Mouse (Mus musculus) Patski (cell line): Measurements from ENCODE around the gene Msi1. TPM values are rescaled to one million over a fixed set of nuclear protein-coding genes. Genes with fewer than 3 reads are reported as not detected.

ENCODE experiments used
- ATAC-seq: fragments of 100-300 bp; one replicate; pipeline ENCODE4 v1.8.0; 2021
- CTCF ChIA-PET: fragments of 350-600 bp; sonication (Branson Sonifier 250); formaldehyde crosslinking; loops from one replicate; lab custom pipeline; 2022; ENCODE audit warnings: inconsistent platforms; lab: Charles Lee
- POLR2A ChIA-PET: fragments of 350-600 bp; sonication (Branson Sonifier 250); formaldehyde crosslinking; loops from one replicate; lab custom pipeline; 2022; ENCODE audit warnings: antibody characterized with exemption, inconsistent platforms; lab: Charles Lee
- DNase-seq: peaks from one replicate; pipeline ENCODE4 v3.0.0-alpha.2; 2011; ENCODE audit warnings: low read depth, low spot score
- H3K27me3 ChIP-seq: fragments of 371-371 bp; one replicate; pipeline ENCODE4 v1.5.1; 2021
- CTCF ChIP-seq: fragments of 100-300 bp; IDR thresholded peaks from one replicate; pipeline ENCODE4 v1.5.1; 2021
- in situ Hi-C: fragments of 300-500 bp; cut with MboI; formaldehyde crosslinking; loops from 3 replicates; pipeline ENCODE4 v1.11.1; 2018; ENCODE audit warnings: low pct_unique_long_range_greater_than_20kb, mixed read lengths
- polyA plus RNA-seq: library from polyadenylated mRNA; unstranded; gene quantifications from one replicate; pipeline ENCODE4 v1.2.3, GENCODE M21; 2021

Msi1 gene
- polyA plus RNA-seq, 1 experiment from 2014 or later = 22.2 TPM

GRCm38 (mm10) chr5:115503035-115503434, 73.6 kb downstream of the Msi1 start:
- H3K27me3 ChIP-seq = no peaks in the 10 kb centered on the region
- no peak for ATAC-seq
- ChIA-PET CTCF (interaction anchor here (2.7 to 12.8 kb wide), 2 partner anchors 11 to 36 kb away, joined by 9 to 160 read pairs; no protein-coding TSS in a partner anchor), POLR2A (interaction anchor here (0.6 to 1.3 kb wide), 3 partner anchors 10 to 40 kb away, joined by 3 to 5 read pairs (median 4); no protein-coding TSS in a partner anchor)
- no peak for TF ChIP-seq CTCF
- DNase-seq = no peak
- in situ Hi-C loops = loop anchor here (5.0 to 25.0 kb wide), 2 partner anchors 34 to 1516 kb away; partner anchors contain the start of gene Ssh1

Other genes with a start within 250 kb of the Msi1 start
- gene Cabp1, start 235.2 kb upstream of the Msi1 start, polyA plus RNA-seq = 0.05 TPM
- 123 TPM for gene Pop5, start 193.8 kb upstream of the Msi1 start, polyA plus RNA-seq
- 286 TPM for gene Rnf10, start 156.7 kb upstream of the Msi1 start, polyA plus RNA-seq
- gene Coq5, start 149.9 kb upstream of the Msi1 start, polyA plus RNA-seq = 49.9 TPM
- 704 TPM for gene Dynll1, start 128.6 kb upstream of the Msi1 start, polyA plus RNA-seq
- gene Srsf9, start 102.4 kb upstream of the Msi1 start, polyA plus RNA-seq = 137 TPM
- 23.5 TPM for gene Gatc, start 88.4 kb upstream of the Msi1 start, polyA plus RNA-seq
- gene Triap1, start 88.4 kb upstream of the Msi1 start, polyA plus RNA-seq = 46.1 TPM
- 1,264 TPM for gene Cox6a1, start 80.6 kb upstream of the Msi1 start, polyA plus RNA-seq
- gene Pla2g1b, start 36.7 kb downstream of the Msi1 start, polyA plus RNA-seq = not detected
- 34.6 TPM for gene Sirt4, start 55.1 kb downstream of the Msi1 start, polyA plus RNA-seq
- gene Pxn, start 77.1 kb downstream of the Msi1 start, polyA plus RNA-seq = 136 TPM
- 1,079 TPM for gene Rplp0, start 129.9 kb downstream of the Msi1 start, polyA plus RNA-seq
- gene Gcn1l1, start 135.7 kb downstream of the Msi1 start, polyA plus RNA-seq = 97.6 TPM
- gene Rab35, start 202.3 kb downstream of the Msi1 start, polyA plus RNA-seq = 107 TPM